Mouse (Mus musculus): ENCODE data around the gene Slc22a17.

Gene Slc22a17

GRCm38 (mm10) chr14:54939434-54940175 lies 26.7 kb upstream of the Slc22a17 start:
- in situ Hi-C loops (cut with MboI, MseI): loop anchor here (5.0 kb wide), 1 partner anchor 92 kb away; no protein-coding TSS in a partner anchor

GRCm38 (mm10) chr14:54938431-54939219 lies 25.7 kb upstream of the Slc22a17 start:
- in situ Hi-C loops (cut with MboI, MseI): loop anchor here (5.0 kb wide), 1 partner anchor 91 kb away; no protein-coding TSS in a partner anchor

GRCm38 (mm10) chr14:54937361-54938182 lies 24.6 kb upstream of the Slc22a17 start:
- in situ Hi-C loops (cut with MboI, MseI): loop anchor here (5.0 kb wide), 1 partner anchor 90 kb away; no protein-coding TSS in a partner anchor

GRCm38 (mm10) chr14:54936831-54937160 lies 23.9 kb upstream of the Slc22a17 start:
- in situ Hi-C loops (cut with MboI, MseI): loop anchor here (5.0 kb wide), 1 partner anchor 89 kb away; no protein-coding TSS in a partner anchor

GRCm38 (mm10) chr14:54935904-54936830 lies 23.2 kb upstream of the Slc22a17 start, which contains the start of gene Cmtm5:
Cmtm5 (plus strand) TSS chr14:54936261.
- in situ Hi-C loops (cut with MboI, MseI): loop anchor here (5.0 kb wide), 1 partner anchor 89 kb away; no protein-coding TSS in a partner anchor

DNA sequence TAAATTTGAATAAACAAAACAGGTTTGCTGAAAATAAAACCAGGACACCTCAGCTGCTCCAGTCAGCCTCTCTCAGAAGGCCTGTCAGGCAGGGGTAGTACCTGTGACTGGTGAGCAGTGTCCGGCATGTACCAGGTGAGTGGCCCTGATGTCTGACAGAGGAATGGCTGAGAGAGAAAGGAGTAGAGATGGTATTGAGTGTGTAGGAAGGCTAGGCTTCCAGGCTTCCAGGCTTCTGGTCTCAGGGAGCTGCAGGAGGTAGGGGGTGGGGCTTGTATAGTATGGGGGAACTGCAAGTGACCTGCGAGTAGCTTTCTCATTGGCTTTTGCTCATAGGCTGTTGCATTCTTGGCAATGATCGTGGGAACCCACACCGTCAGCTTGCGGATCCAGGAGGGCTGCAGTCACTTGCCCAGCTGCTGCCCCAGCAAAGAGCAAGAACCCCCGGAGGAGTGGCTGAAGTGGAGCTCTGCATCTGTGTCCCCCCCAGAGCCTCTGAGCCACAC lies 19.8 kb upstream of the Slc22a17 start, which contains the start of gene Il25:
Gene Il25 (plus strand): TSS at position 51 of the 506 bp plus-strand sequence.
- in situ Hi-C loops (cut with MboI, MseI): no loop called here

DNA sequence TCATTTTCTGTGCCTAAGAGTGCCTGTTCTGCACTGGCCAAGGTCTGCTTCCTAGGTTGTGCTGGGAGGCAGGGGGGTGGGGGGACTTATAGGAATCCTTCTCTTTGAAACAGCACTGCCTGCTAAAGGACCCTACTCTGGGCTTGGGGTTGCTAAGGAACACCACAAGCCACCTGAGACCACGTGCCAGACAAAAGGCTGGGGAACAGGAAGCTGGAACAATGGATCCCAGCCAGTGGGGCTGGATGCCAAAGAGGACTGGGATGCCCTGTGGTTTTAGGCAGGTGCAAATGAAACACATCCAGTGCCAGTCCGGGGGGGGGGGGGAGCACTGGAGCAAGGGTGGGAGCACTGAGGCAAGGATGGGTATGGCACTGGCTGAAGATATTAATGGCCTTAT lies 17.5 kb upstream of the Slc22a17 start:
- in situ Hi-C loops (cut with MboI, MseI): no loop called here

- in situ Hi-C loops (cut with MboI, MseI): no loop called here
These were observed 16.9 kb upstream of the Slc22a17 start for GRCm38 (mm10) chr14:54929801-54930200.

DNA sequence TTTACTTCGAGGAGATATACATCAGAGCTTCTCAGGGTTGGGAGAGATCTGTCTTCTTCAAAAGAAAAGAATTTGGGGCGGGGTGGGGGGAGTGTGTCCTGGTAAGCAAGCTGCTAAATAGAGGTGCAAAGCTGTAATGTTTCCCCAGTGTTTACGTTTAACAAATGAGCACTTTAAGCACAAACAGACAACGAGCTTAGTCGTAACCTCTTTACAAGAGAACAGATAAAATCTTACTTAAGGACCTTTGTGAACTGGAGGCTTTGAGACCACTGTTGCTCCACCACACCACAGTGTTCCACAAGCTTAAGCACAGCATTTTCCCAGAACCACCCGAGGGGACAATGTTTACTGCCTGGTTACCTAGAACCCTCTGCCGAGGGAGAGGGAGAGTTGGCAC lies 14.4 kb upstream of the Slc22a17 start:
- in situ Hi-C loops (cut with MboI, MseI): no loop called here

- in situ Hi-C loops (cut with MboI, MseI): no loop called here
These were observed 13.6 kb upstream of the Slc22a17 start for GRCm38 (mm10) chr14:54926401-54927158.

DNA sequence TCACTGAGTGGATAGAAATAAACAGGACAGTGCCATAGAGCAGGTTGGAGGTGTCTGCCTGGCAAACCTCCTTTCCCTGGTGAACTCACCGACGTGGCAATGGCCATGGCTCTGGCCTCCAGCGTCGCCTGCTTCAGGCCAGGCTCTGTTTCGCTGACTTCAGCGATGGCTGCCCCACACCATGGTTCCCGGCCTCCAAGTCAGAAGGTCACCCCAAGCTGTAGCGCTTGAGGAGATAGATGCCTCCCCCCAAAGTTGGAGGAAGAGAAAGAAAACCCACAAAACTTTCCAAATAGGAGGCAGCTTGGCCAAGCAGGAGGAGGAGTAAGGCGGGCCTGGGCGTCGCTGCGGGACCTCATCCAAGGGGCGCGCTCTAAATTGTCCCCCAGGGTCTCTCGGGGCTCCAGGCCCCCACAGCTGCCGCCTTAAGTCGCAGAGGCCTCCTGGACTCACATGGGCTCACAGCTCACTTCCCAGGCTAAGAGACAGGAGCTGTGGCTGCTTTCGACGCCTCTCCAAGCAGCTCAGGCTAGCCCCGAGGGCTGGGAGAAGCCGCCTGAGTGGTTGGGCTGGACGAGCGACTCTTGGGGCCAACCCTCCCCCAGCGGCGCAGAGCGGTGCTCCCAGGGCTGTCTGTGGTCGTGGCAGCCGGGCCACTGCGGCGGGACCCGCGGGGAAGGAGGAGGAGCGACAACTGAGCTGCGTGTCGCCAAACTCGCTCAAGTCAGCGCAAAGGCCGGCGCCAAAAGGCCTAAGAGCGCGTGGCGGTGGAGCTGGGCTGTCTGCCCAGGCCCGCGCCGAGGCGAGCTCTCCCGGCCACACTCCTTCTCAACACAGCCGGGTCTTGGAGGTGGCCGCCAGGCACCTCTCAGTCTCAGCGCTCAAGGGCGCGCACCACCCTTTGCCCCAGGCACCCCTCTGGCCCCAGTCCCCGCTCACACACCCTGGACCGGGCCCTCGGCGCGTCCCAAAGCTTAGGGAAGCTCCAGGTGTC lies 12.7 kb upstream of the Slc22a17 start, which contains the start of gene Efs:
Gene Efs (minus strand): TSS at position 778 of the 994 bp plus-strand sequence.
- in situ Hi-C loops (cut with MboI, MseI): no loop called here

- in situ Hi-C loops (cut with MboI, MseI): loop anchor here (5.0 kb wide), 1 partner anchor 78 kb away; no protein-coding TSS in a partner anchor
These were observed 11.9 kb upstream of the Slc22a17 start for GRCm38 (mm10) chr14:54924641-54925348.

DNA sequence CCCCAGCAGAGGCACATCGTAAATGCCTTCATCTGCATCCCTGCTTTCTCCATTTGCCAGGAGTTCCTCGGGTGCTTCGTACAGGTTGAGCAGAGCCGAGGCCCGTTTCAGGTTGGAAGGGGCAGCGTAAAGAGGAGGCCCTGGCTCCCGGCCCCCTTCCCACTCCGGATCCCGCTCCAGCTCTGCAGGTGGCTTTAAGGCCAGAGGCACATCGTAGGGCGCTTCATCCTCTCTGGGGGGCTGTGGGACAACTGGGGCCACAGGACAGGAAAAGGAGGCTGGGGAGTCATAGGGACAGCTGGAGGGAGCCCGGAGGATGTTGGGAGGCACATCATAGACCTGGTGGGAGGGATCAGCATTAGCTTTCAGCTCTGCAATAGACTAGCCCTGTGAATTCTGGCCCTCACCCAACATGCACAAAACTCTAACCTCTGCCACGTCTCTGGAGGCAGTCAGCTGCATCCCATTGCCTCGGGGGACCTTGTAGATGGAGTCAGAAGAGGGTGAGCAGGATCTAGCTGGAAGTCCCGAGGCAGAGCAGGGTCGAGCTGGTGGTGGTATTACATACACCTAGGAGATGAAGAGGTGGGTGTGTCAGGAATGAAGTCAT lies 7.2 kb upstream of the Slc22a17 start:
- in situ Hi-C loops (cut with MboI, MseI): loop anchor here (5.0 kb wide), 1 partner anchor 82 kb away; no protein-coding TSS in a partner anchor

DNA sequence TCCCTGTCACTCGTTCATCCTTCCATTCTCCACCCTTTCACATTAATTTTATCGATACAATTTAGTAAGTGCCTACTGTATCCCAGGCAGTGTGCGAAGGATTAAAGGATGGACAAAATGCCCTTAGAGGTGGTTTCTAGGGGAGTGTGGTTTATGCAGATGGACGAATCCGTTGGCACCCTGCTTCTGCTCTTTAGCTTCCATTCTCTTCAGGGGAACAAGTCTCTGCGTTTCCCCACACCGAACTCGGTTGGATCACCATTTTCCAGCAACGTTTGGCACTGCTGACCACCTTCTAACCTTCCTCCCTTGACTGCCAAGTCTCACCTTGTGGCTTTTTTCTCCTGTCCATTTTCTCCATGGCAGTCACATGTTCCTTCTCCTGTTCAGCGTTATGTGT lies 411 bp upstream of the Slc22a17 start:
- in situ Hi-C loops (cut with MboI, MseI): no loop called here

- in situ Hi-C loops (cut with MboI, MseI): no loop called here
These were observed 652 bp downstream of the Slc22a17 start for GRCm38 (mm10) chr14:54912109-54912850.

DNA sequence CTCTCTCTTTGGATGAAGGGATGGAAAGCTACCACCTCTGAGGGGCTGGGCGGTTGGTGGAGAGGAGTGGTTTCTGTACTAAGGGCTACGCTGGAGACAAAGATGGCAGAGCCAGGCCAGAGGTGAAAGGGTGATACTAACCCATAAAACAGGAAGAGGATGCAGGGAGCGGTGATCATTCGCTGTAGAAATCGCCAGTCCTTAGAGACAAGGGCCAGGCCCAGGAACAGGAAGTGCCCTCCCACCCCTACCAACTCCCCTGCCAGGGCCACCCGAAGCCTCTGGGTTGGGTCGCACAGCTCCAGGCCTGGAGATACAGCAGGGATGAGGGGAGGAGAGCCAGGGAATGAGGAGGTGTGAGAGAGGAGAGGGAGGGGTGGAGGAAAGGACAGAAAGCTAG lies 4.2 kb downstream of the Slc22a17 start:
- in situ Hi-C loops (cut with MboI, MseI): no loop called here
